In the genomic region with DNA sequence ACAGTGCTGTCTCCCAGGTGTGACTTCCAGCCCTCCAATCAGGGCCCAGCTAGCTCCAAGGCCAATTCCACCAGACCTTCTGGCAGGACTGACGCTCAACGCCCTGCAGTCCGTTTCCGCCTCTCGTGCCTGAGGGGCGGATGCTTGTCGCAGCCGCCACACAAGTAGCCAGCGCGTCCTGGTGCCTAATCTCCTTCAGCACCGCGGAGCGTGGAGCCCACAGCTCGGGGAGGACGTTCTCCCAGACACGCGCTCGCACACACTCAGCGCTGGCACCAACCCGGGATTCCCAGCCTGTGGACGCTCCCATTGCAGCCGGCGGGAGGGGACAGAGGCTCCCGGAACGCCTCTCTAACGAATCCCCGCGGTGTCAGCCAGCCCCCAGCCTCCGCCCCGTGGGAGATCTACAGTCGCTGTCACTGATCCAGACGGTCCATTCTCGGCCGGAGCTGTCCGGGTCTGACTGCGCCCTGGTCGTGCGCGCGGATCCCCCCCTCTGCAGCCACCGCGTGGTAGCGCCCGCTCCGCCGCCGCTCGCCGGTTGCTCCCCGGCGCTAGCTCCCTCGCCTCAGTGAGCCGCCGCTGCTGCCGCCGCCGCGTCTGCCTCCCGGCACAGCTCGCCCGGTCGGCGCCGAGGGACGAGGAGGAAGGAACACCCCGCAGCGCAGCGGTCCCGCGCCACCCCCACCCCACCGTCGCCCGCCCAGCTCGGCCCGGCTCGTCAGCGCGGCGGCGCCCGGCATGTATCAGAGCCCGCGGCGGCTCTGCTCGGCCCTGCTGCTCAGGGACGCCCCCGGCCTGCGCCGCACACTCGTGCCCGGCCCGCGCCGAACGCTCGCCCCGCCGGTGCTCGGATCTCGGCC, we compare ENCODE assay signal across 7 mouse cellular contexts. TPM values are rescaled to one million over a fixed set of nuclear protein-coding genes. Genes with fewer than 3 reads are reported as not detected.
A peak's percentile ranks its signal among the peaks of the same experiment; 100 is the strongest.
DNase-seq lines count a peak whose midpoint lies in the region; ATAC-seq lines count a peak whose summit lies in the region.

Gene Noct, plus strand, starts transcription at position 85 of the 863 bp plus-strand sequence.

- DNase-seq in adrenal gland, postnatal 14 days: peak; percentile 94
- peak; percentile 88 for DNase-seq in embryonic facial prominence, embryonic 11.5 days (ENCODE audit: low spot score)
- DNase-seq in heart, adult 11 months: peak; percentile 99
- peak; percentile 95 for DNase-seq in kidney, adult 18-20 months
- DNase-seq in limb, embryonic 11.5 days (ENCODE audit: low spot score): peak; percentile 90
- DNase-seq in midbrain, embryonic 14.5 days: peak; percentile 94
- DNase-seq in spleen, adult 18-20 months: peak; percentile 75 to 81

- peak within 1 kb of the TSS; percentile 89 for H3K27ac ChIP-seq in embryonic facial prominence, embryonic 11.5 days (replicated peaks; ENCODE audit: low read depth, low read length)
- H3K27ac ChIP-seq in limb, embryonic 11.5 days (replicated peaks; ENCODE audit: low read depth, low read length): peak within 1 kb of the TSS; percentile 89
- peak within 1 kb of the TSS; percentile 99 for H3K27ac ChIP-seq in midbrain, embryonic 14.5 days (replicated peaks; ENCODE audit: low read depth, low read length)

- no peaks in the 10 kb centered on the region for H3K36me3 ChIP-seq in embryonic facial prominence, embryonic 11.5 days (replicated peaks; ENCODE audit: control insufficient read depth, insufficient read depth, low read depth, low read length)
- H3K36me3 ChIP-seq in limb, embryonic 11.5 days (ENCODE audit: control insufficient read depth, insufficient read depth, low read length): no peaks in the 10 kb centered on the region
- H3K36me3 ChIP-seq in midbrain, embryonic 14.5 days (ENCODE audit: control insufficient read depth, insufficient read depth, low read length): no peaks in the 10 kb centered on the region

- peak within 1 kb of the TSS; percentile 80 for H3K4me2 ChIP-seq in embryonic facial prominence, embryonic 11.5 days (ENCODE audit: low read depth, low read length)
- peak within 1 kb of the TSS; percentile 70 for H3K4me2 ChIP-seq in limb, embryonic 11.5 days (ENCODE audit: low read depth, severe bottlenecking)
- peak within 1 kb of the TSS; percentile 63 for H3K4me2 ChIP-seq in midbrain, embryonic 14.5 days (ENCODE audit: low read length)

- H3K4me1 ChIP-seq in embryonic facial prominence, embryonic 11.5 days (ENCODE audit: control insufficient read depth, insufficient read depth, low read length): no peaks in the 10 kb centered on the region
- H3K4me1 ChIP-seq in limb, embryonic 11.5 days (ENCODE audit: control insufficient read depth, insufficient read depth, low read length): no peaks in the 10 kb centered on the region; the same call in 1 of the 2 replicates
- H3K4me1 ChIP-seq in midbrain, embryonic 14.5 days (ENCODE audit: control insufficient read depth, insufficient read depth, low read length): peaks cover 15% of the 10 kb centered on the region

- peak; percentile 87 for ATAC-seq in embryonic facial prominence, embryonic 11.5 days (replicated peaks; ENCODE audit: insufficient number of reproducible peaks, low FRiP score, low TSS enrichment, low read depth)
- peak; percentile 87 for ATAC-seq in limb, embryonic 11.5 days (ENCODE audit: insufficient number of reproducible peaks, low FRiP score, low TSS enrichment, low read depth)
- peak; percentile 92 for ATAC-seq in midbrain, embryonic 14.5 days (ENCODE audit: low FRiP score, low TSS enrichment)

- WGBS in embryonic facial prominence, embryonic 11.5 days: under 1% methylated on average over 81 of the region's 100 CpGs
- WGBS in limb, embryonic 11.5 days: under 1% methylated on average over 66 of the region's 100 CpGs
- WGBS in midbrain, embryonic 14.5 days: under 1% methylated on average over 93 of the region's 100 CpGs

- H3K27me3 ChIP-seq in embryonic facial prominence, embryonic 11.5 days (ENCODE audit: control insufficient read depth, insufficient read depth, low read length): no peaks in the 10 kb centered on the region
- H3K27me3 ChIP-seq in limb, embryonic 11.5 days (ENCODE audit: control insufficient read depth, insufficient read depth, low read length): no peaks in the 10 kb centered on the region
- H3K27me3 ChIP-seq in midbrain, embryonic 14.5 days (ENCODE audit: control insufficient read depth, insufficient read depth, low read length): no peaks in the 10 kb centered on the region

- H3K4me3 ChIP-seq in embryonic facial prominence, embryonic 11.5 days (ENCODE audit: low read depth, low read length): peak within 1 kb of the TSS; percentile 91
- peak within 1 kb of the TSS; percentile 87 for H3K4me3 ChIP-seq in limb, embryonic 11.5 days (ENCODE audit: low read depth, low read length)
- peak within 1 kb of the TSS; percentile 91 for H3K4me3 ChIP-seq in midbrain, embryonic 14.5 days (replicated peaks; ENCODE audit: low read depth, low read length)

- peak within 1 kb of the TSS; percentile 92 for H3K9ac ChIP-seq in embryonic facial prominence, embryonic 11.5 days (replicated peaks; ENCODE audit: low read length)
- H3K9ac ChIP-seq in limb, embryonic 11.5 days (ENCODE audit: low read length): peak within 1 kb of the TSS; percentile 85
- H3K9ac ChIP-seq in midbrain, embryonic 14.5 days (replicated peaks; ENCODE audit: low read length): peak within 1 kb of the TSS; percentile 92

- no peaks in the 10 kb centered on the region for H3K9me3 ChIP-seq in embryonic facial prominence, embryonic 11.5 days (replicated peaks; ENCODE audit: control insufficient read depth, low read length)
- H3K9me3 ChIP-seq in limb, embryonic 11.5 days (ENCODE audit: control insufficient read depth, low read length): no peaks in the 10 kb centered on the region
- H3K9me3 ChIP-seq in midbrain, embryonic 14.5 days (ENCODE audit: control insufficient read depth, low read length): no peaks in the 10 kb centered on the region

RNA-seq across cellular contexts. Expression of gene Noct, which starts in this region (rescaled TPM):
- total RNA-seq in adrenal gland, postnatal 14 days (2021): 28.7 and 44.7 TPM in 2 replicates
- polyA plus RNA-seq in embryonic facial prominence, embryonic 11.5 days (2014; fragmentation: Nextera tagmentation; extraction: Ambion mirVana): 11.0 and 11.5 TPM in 2 replicates
- 14.0 and 14.1 TPM in 2 replicates for polyA plus RNA-seq in limb, embryonic 11.5 days (2014; fragmentation: Nextera tagmentation; extraction: Ambion mirVana)
- 27.9 and 31.7 TPM in 2 replicates for polyA plus RNA-seq in midbrain, embryonic 14.5 days (2014; fragmentation: Nextera tagmentation; extraction: Ambion mirVana)

Comparison
In these comparisons a context has a peak if more than half of its experiments do, and no peak if none do; other contexts are left out.
1. Peak in every context shown above with its lines: DNase-seq, ATAC-seq, H3K4me3 ChIP-seq and H3K27ac ChIP-seq.